Mouse (Mus musculus) CH12.LX (cell line): ENCODE data around the gene Tspan3.

Source experiments
- CTCF ChIP-seq, 2 experiments: IDR thresholded peaks in 1 of 2; conservative IDR thresholded peaks in 1 of 2; 2 replicates each; pipeline ENCODE4 v1.5.1; 2011 to 2012; ENCODE audit warnings: low read depth in 2 of 2, low read length in 2 of 2, improper control_type of control experiment in 1 of 2, inconsistent platforms in 1 of 2, mild to moderate bottlenecking in 1 of 2, moderate library complexity in 1 of 2
- ELF1 ChIP-seq: IDR thresholded peaks from 2 replicates; pipeline ENCODE4 v1.6.1; 2014; ENCODE audit warnings: low read depth, mild to moderate bottlenecking, inconsistent platforms, low read length, improper control_type of control experiment
- EP300 ChIP-seq: IDR thresholded peaks from 2 replicates; pipeline ENCODE4 v1.6.1; 2011; ENCODE audit warnings: low read length, improper control_type of control experiment
- KAT2A ChIP-seq: IDR thresholded peaks from 2 replicates; pipeline ENCODE4 v1.6.1; 2012; ENCODE audit warnings: low read length, improper control_type of control experiment, inconsistent platforms; ENCODE audit not compliant: insufficient replicate concordance
- MAX ChIP-seq: IDR thresholded peaks from 2 replicates; pipeline ENCODE4 v1.6.1; 2011; ENCODE audit warnings: low read length, improper control_type of control experiment
- MAZ ChIP-seq: IDR thresholded peaks from 2 replicates; pipeline ENCODE4 v1.6.1; 2012; ENCODE audit warnings: low read depth, mild to moderate bottlenecking, inconsistent platforms, low read length, improper control_type of control experiment, moderate library complexity
- MXI1 ChIP-seq: IDR thresholded peaks from 2 replicates; pipeline ENCODE4 v1.6.1; 2011; ENCODE audit warnings: mild to moderate bottlenecking, low read depth, low read length, improper control_type of control experiment
- PAX5 ChIP-seq: IDR thresholded peaks from 2 replicates; pipeline ENCODE4 v1.6.1; 2012; ENCODE audit warnings: low read length, inconsistent platforms, mixed read lengths
- POLR2A ChIP-seq: IDR thresholded peaks from 2 replicates; pipeline ENCODE4 v1.6.1; 2011; ENCODE audit warnings: low read depth, mild to moderate bottlenecking, improper control_type of control experiment, low read length
- SIN3A ChIP-seq: IDR thresholded peaks from 2 replicates; pipeline ENCODE4 v1.6.1; 2012; ENCODE audit warnings: low read length, improper control_type of control experiment, inconsistent platforms
- SMC3 ChIP-seq: IDR thresholded peaks from 2 replicates; pipeline ENCODE4 v1.6.1; 2011; ENCODE audit warnings: low read depth, low read length, improper control_type of control experiment
- UBTF ChIP-seq: IDR thresholded peaks from 2 replicates; pipeline ENCODE4 v1.6.1; 2012; ENCODE audit warnings: low read depth, mild to moderate bottlenecking, inconsistent platforms, low read length, improper control_type of control experiment, moderate library complexity
- USF1 ChIP-seq: IDR thresholded peaks from 2 replicates; pipeline ENCODE4 v1.6.1; 2014; ENCODE audit warnings: low read depth, mild to moderate bottlenecking, inconsistent platforms, low read length, improper control_type of control experiment
- ZC3H11A ChIP-seq: IDR thresholded peaks from 2 replicates; pipeline ENCODE4 v1.6.1; 2012; ENCODE audit warnings: low read depth, mild to moderate bottlenecking, inconsistent platforms, low read length, improper control_type of control experiment

DNA sequence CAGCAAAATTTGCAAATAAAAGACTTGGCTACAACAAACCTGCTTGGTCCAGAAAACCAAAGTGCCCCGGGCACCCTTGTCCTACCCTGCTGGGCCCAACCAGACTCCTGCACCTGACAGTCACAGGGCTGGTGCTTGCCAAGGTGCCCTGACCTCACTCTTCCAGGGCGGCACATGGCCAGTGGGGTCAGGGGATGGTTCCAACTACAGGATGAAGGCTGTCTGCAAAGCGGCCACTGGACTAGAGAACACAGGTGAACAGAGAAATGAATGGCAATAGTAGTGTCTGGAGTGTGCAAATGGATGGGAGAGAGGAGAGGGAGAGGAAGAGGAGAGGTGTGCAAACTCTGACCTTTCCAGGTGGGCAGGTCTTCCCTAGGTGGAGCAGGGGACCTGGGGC lies 35.3 kb downstream of the Tspan3 start:
- TF ChIP-seq EP300 = no peak
- TF ChIP-seq USF1 = no peak
- TF ChIP-seq MAX = no peak
- TF ChIP-seq MAZ = no peak
- no peak for TF ChIP-seq POLR2A
- TF ChIP-seq CTCF (conservative IDR thresholded peaks at IDR 0.05 in 1 of 2, IDR thresholded peaks at IDR 0.05 in 1 of 2; ENCODE audit: low read depth in 2 of 2, low read length in 2 of 2) = no peak
- TF ChIP-seq KAT2A = no peak
- no peak for TF ChIP-seq SMC3
- no peak for TF ChIP-seq SIN3A
- no peak for TF ChIP-seq ELF1
- no peak for TF ChIP-seq PAX5
- TF ChIP-seq MXI1 = no peak
- no peak for TF ChIP-seq ZC3H11A
- no peak for TF ChIP-seq UBTF
